Mouse (Mus musculus): ENCODE data around the gene Ppp2ca. TPM values are rescaled to one million over a fixed set of nuclear protein-coding genes. Genes with fewer than 3 reads are reported as not detected.
"Not testable (repeated sequence)": the region's sequence is repeated elsewhere in the genome, so short reads cannot be mapped to it uniquely, and the experiment has no call there.

Ppp2ca gene
- polyA plus RNA-seq, 1 experiment, result 115 TPM

- TF ChIP-seq CTCF (IDR thresholded peaks at IDR 0.05; ENCODE audit: borderline replicate concordance, extremely low read depth, insufficient read depth, insufficient read length), result no peak
- TF ChIP-seq POLR2A (IDR thresholded peaks at IDR 0.05; ENCODE audit: borderline replicate concordance, extremely low read depth, insufficient read depth, insufficient read length, poor library complexity, severe bottlenecking), result no peak
Measured at GRCm38 (mm10) chr11:52163926-52164325, 65.4 kb downstream of the Ppp2ca start.

DNA sequence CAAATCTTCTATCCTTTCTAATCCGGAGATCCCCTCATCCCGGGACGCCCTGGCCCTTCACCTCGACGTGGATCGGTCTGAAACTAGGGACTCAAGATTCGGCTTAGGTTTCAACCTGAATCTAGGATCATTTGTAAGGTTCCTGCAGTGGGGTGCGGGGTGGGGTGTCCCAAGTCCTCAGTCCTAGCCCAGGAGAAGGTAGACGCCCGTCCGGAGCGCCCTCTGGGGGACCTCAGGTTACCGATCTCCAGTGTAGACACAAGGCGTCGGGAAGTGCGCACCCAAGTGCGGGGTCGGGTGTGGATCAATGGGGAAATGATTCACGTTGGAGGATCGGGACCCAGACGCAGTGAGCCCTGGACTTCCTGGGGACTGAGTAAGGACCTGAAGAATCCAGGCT, 68.6 kb downstream of the Ppp2ca start:
- no peak for TF ChIP-seq CTCF (IDR thresholded peaks at IDR 0.05; ENCODE audit: borderline replicate concordance, extremely low read depth, insufficient read depth, insufficient read length)
- no peak for TF ChIP-seq POLR2A (IDR thresholded peaks at IDR 0.05; ENCODE audit: borderline replicate concordance, extremely low read depth, insufficient read depth, insufficient read length, poor library complexity, severe bottlenecking)
- DNase-seq (ENCODE audit: low read depth), result peak; percentile 1

More at GRCm38 (mm10) chr11:52163926-52164325, 65.4 kb downstream of the Ppp2ca start:
- DNase-seq (ENCODE audit: low read depth), result no peak

- not testable (repeated sequence) for DNase-seq (ENCODE audit: low read depth)
Measured at GRCm38 (mm10) chr11:52167901-52168302, 69.4 kb downstream of the Ppp2ca start.

- peak; percentile 25 for DNase-seq (ENCODE audit: low read depth)
- TF ChIP-seq POLR2A (IDR thresholded peaks at IDR 0.05; ENCODE audit: borderline replicate concordance, extremely low read depth, insufficient read depth, insufficient read length, poor library complexity, severe bottlenecking) (no peak), CTCF (IDR thresholded peaks at IDR 0.05; ENCODE audit: borderline replicate concordance, extremely low read depth, insufficient read depth, insufficient read length) (no peak)
Measured at GRCm38 (mm10) chr11:52168461-52168860, 70.0 kb downstream of the Ppp2ca start.

Other genes with a start within 250 kb of the Ppp2ca start
- 0.93 and 1.1 TPM in 2 replicates for gene Jade2, start 241.0 kb upstream of the Ppp2ca start, polyA plus RNA-seq (2012; rRNA removed)
- 49.4 and 56.4 TPM in 2 replicates for gene Cdkn2aipnl, start 131.0 kb upstream of the Ppp2ca start, polyA plus RNA-seq (2012; rRNA removed)
- gene Ube2b, start 97.9 kb upstream of the Ppp2ca start, polyA plus RNA-seq (2012; rRNA removed), result 195 and 261 TPM in 2 replicates
- 15.0 and 17.1 TPM in 2 replicates for gene Cdkl3, start 94.5 kb upstream of the Ppp2ca start, polyA plus RNA-seq (2012; rRNA removed)
- not detected in 2 replicates for gene Olfr1373, start 46.8 kb downstream of the Ppp2ca start, polyA plus RNA-seq (2012; rRNA removed)
- gene Olfr1371, start 115.3 kb downstream of the Ppp2ca start, polyA plus RNA-seq (2012; rRNA removed), result not detected in 2 replicates
- 231 and 285 TPM in 2 replicates for gene Skp1a, start 133.3 kb downstream of the Ppp2ca start, polyA plus RNA-seq (2012; rRNA removed)
- 8.2 and 10.3 TPM in 2 replicates for gene Tcf7, start 184.3 kb downstream of the Ppp2ca start, polyA plus RNA-seq (2012; rRNA removed)

All from brain, embryonic 14.5 days (tissue).